Mouse (Mus musculus) G1E (cell line): ENCODE data around the gene Kmt5b.

Experiments
- CTCF ChIP-seq: IDR thresholded peaks from 2 replicates; pipeline ENCODE4 v1.5.1; 2012; ENCODE audit warnings: low read depth, low read length, inconsistent platforms, mixed read lengths
- GATA1 ChIP-seq: IDR thresholded peaks from 2 replicates; pipeline ENCODE4 v1.6.1; 2012; ENCODE audit warnings: borderline replicate concordance, low read length, inconsistent platforms, mixed read lengths
- GATA2 ChIP-seq: IDR thresholded peaks from 2 replicates; pipeline ENCODE4 v1.6.1; 2012; ENCODE audit warnings: low read depth, low read length, inconsistent platforms, borderline replicate concordance
- POLR2AphosphoS5 ChIP-seq: IDR thresholded peaks from 2 replicates; pipeline ENCODE4 v1.6.1; 2012; ENCODE audit warnings: low read depth, low read length, inconsistent platforms; ENCODE audit not compliant: insufficient replicate concordance
- TAL1 ChIP-seq: conservative IDR thresholded peaks from 2 replicates; pipeline ENCODE4 v1.6.1; 2012; ENCODE audit warnings: low read depth, low read length, inconsistent platforms, mixed read lengths

- TF ChIP-seq CTCF (no peak), POLR2AphosphoS5 (no peak), GATA2 (no peak), TAL1 (no peak), GATA1 (no peak)
These were observed 79.7 kb downstream of the Kmt5b start for GRCm38 (mm10) chr19:3846676-3847604.
